Mouse (Mus musculus): ENCODE data around the gene Krt16.

- TF ChIP-seq CTCF (IDR thresholded peaks at IDR 0.05 in 2 of 3, conservative IDR thresholded peaks at IDR 0.05 in 1 of 3; ENCODE audit: control insufficient read depth in 1 of 3, insufficient read depth in 1 of 3, low read depth in 2 of 3, low read length in 3 of 3, poor library complexity in 1 of 3, severe bottlenecking in 1 of 3) (no peak), POLR2A (IDR thresholded peaks at IDR 0.05; ENCODE audit: control insufficient read depth in 1 of 2, insufficient read depth in 1 of 2, low read depth in 1 of 2, low read length in 2 of 2, poor library complexity in 1 of 2) (no peak), HCFC1 (IDR thresholded peaks at IDR 0.05; ENCODE audit: low read depth, low read length) (no peak), USF1 (IDR thresholded peaks at IDR 0.05; ENCODE audit: low read depth, low read length) (no peak), ELF1 (IDR thresholded peaks at IDR 0.05; ENCODE audit: low read depth, low read length) (no peak), MEF2A (IDR thresholded peaks at IDR 0.05; ENCODE audit: extremely low read depth, insufficient replicate concordance, low read depth, low read length, poor library complexity, severe bottlenecking) (no peak), MAFK (IDR thresholded peaks at IDR 0.05; ENCODE audit: borderline replicate concordance, low read depth, low read length) (no peak), TAL1 (IDR thresholded peaks at IDR 0.05; ENCODE audit: low read length) (no peak), TBP (IDR thresholded peaks at IDR 0.05; ENCODE audit: low read depth, low read length) (no peak), UBTF (IDR thresholded peaks at IDR 0.05; ENCODE audit: borderline replicate concordance, insufficient read depth, low read depth, low read length) (no peak), TCF12 (IDR thresholded peaks at IDR 0.05; ENCODE audit: low read depth, low read length) (no peak), CHD1 (IDR thresholded peaks at IDR 0.05; ENCODE audit: low read depth, low read length) (no peak), POLR2AphosphoS2 (IDR thresholded peaks at IDR 0.05; ENCODE audit: low read length) (no peak)
Measured at GRCm38 (mm10) chr11:100203448-100203847, 45.3 kb downstream of the Krt16 start.
